Mouse (Mus musculus) liver, embryonic 15.5 days (tissue): Measurements from ENCODE around the gene Adora3. TPM values are rescaled to one million over a fixed set of nuclear protein-coding genes. Genes with fewer than 3 reads are reported as not detected.

ENCODE experiments used
- ATAC-seq: fragments of 200-750 bp; cut with Nextera tagmentation; 2 replicates; pipeline ENCODE4 v1.8.0; 2017; ENCODE audit warnings: moderate number of reproducible peaks, mild to moderate bottlenecking, moderate library complexity; ENCODE audit not compliant: insufficient read depth
- H3K27ac ChIP-seq: fragments of 300-500 bp; sonication (generic); replicated peaks from 2 replicates; pipeline ENCODE4 v1.5.1; 2015; ENCODE audit warnings: mild to moderate bottlenecking, inconsistent platforms
- H3K27me3 ChIP-seq: fragments of 300-500 bp; sonication (generic); 2 replicates; pipeline ENCODE4 v1.6.1; 2015; ENCODE audit warnings: mild to moderate bottlenecking, inconsistent platforms
- H3K36me3 ChIP-seq: fragments of 300-500 bp; sonication (generic); replicated peaks from 2 replicates; pipeline ENCODE4 v1.6.1; 2015; ENCODE audit warnings: moderate library complexity, mild to moderate bottlenecking, inconsistent platforms
- H3K4me1 ChIP-seq: fragments of 300-500 bp; sonication (generic); replicated peaks from 2 replicates; pipeline ENCODE4 v1.6.1; 2015; ENCODE audit warnings: inconsistent platforms
- H3K4me2 ChIP-seq: fragments of 300-500 bp; sonication (generic); 2 replicates; pipeline ENCODE4 v1.6.1; 2015; ENCODE audit warnings: moderate library complexity, mild to moderate bottlenecking, inconsistent platforms
- H3K4me3 ChIP-seq: fragments of 300-500 bp; sonication (generic); replicated peaks from 2 replicates; pipeline ENCODE4 v1.5.1; 2015; ENCODE audit warnings: mild to moderate bottlenecking, inconsistent platforms
- H3K9ac ChIP-seq: fragments of 300-500 bp; sonication (generic); 2 replicates; pipeline ENCODE4 v1.6.1; 2015; ENCODE audit warnings: moderate library complexity, mild to moderate bottlenecking, inconsistent platforms
- H3K9me3 ChIP-seq: fragments of 300-500 bp; sonication (generic); replicated peaks from 2 replicates; pipeline ENCODE4 v1.6.1; 2016; ENCODE audit warnings: inconsistent platforms
- WGBS: fragments of 180-500 bp; shearing (Covaris S2); methylation state at CpG from one replicate; pipeline ENCODE4 v1.1.7; 2015; ENCODE audit warnings: mixed read lengths; ENCODE audit not compliant: insufficient replicate concordance; 5-methylcytosine and 5-hydroxymethylcytosine counted together
- polyA plus RNA-seq: library from polyadenylated mRNA; unstranded; fragments of >200 nt; fragmentation: Nextera tagmentation; extraction: Ambion mirVana; gene quantifications from 2 replicates; pipeline ENCODE4 v1.2.1, GENCODE M21; 2015

Adora3 gene
- polyA plus RNA-seq: 0.64 and 0.82 TPM in 2 replicates

DNA sequence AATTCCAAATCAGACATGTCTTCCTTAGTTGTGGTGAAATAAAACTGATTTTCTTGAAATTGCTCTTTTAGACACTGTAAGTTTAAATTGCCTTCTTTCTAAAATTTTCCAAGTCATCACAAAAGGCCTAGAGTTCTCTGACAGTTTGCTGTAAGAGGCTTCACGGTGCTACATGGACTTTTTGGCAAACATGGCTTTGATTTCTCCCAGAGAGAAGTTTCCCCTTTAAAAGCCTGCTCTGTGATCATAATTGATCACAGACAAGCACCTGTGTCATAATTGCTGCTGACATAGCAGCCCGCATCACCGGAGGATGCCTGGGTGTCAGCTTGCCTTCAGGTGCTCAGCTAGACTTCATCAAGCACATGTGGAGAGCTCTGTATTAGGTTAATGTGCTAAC, at the start of gene Adora3, which contains the start of gene Tmigd3:
TSS of gene Adora3 (plus strand) at position 301 of the 400 bp plus-strand sequence.
TSS of gene Tmigd3 (plus strand) at position 346 of the 400 bp plus-strand sequence.
- Histone ChIP-seq H3K4me1 (peaks cover 7% of the 10 kb centered on the region), H3K4me3 (no peak within 1 kb of the TSS), H3K36me3 (no peaks in the 10 kb centered on the region), H3K27me3 (peaks cover 9% of the 10 kb centered on the region; the same call in 1 of the 2 replicates), H3K9me3 (no peaks in the 10 kb centered on the region), H3K4me2 (no peak within 1 kb of the TSS), H3K27ac (no peak within 1 kb of the TSS), H3K9ac (no peak within 1 kb of the TSS)
- ATAC-seq: no peak
- 86% methylated on average over 3 of the region's 3 CpGs for WGBS

- Histone ChIP-seq H3K4me1 (peaks cover 24% of the 10 kb centered on the region), H3K27me3 (peaks cover 11% of the 10 kb centered on the region; the same call in 1 of the 2 replicates), H3K36me3 (no peaks in the 10 kb centered on the region), H3K9me3 (no peaks in the 10 kb centered on the region), H3K4me3 (no peak overlapping the region), H3K4me2 (no peak overlapping the region), H3K27ac (no peak overlapping the region), H3K9ac (no peak overlapping the region)
- 77% methylated on average over 3 of the region's 3 CpGs for WGBS
- ATAC-seq: no peak
Measured at GRCm38 (mm10) chr3:105821504-105821903, 49.2 kb upstream of the Adora3 start.

DNA sequence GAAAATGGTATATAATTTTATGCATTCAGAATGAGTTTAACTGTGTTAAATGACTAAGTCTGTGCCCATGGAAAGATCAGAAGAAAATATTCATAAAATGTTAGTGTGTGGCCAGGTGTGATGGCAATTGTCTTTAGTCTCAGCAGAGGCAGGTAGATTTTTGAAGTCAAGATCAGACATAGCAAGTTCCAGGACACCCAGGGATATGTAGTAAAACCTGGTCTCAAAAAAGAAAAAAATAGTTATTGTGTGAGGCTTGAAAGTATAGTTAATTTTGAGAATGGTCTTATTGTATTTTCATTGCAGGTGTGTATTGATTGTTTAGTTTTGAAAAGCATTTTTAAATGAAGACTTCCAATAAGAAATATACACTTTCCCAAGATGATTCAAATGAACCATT, 47.0 kb upstream of the Adora3 start:
- Histone ChIP-seq H3K4me1 (peaks cover 13% of the 10 kb centered on the region), H3K4me2 (no peak overlapping the region), H3K36me3 (no peaks in the 10 kb centered on the region), H3K4me3 (no peak overlapping the region), H3K9ac (no peak overlapping the region), H3K27me3 (0 out of 2 replicates have a peak, but pooled peaks cover 8% of the 10 kb centered on the region), H3K9me3 (no peaks in the 10 kb centered on the region), H3K27ac (no peak overlapping the region)
- no peak for ATAC-seq

DNA sequence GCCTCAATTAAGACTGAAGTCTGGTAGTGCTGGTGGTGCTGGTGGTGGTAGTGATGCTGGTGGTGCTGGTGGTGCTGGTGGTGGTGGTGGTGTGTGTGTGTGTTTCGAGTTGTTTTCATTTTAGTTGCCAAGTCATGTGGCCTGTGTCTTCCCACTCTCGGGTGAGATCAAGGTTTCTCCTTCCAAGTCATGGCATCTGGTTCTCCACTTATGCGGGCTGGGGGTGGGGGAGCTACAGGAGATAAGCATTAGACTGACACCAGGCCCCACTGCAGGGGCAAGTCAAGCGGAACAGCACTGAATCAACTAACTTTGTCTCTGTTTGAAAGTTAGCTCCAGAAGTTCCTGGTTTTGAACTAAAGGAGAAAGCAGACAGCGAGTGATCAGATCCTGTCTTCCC, 46.6 kb upstream of the Adora3 start:
- Histone ChIP-seq H3K36me3 (no peaks in the 10 kb centered on the region), H3K4me2 (no peak overlapping the region), H3K4me3 (no peak overlapping the region), H3K9ac (no peak overlapping the region), H3K9me3 (no peaks in the 10 kb centered on the region), H3K4me1 (peaks cover 11% of the 10 kb centered on the region), H3K27ac (no peak overlapping the region), H3K27me3 (0 out of 2 replicates have a peak, but pooled peaks cover 8% of the 10 kb centered on the region)
- no peak for ATAC-seq
- WGBS: 19% methylated on average over 5 of the region's 5 CpGs

- Histone ChIP-seq H3K9ac (no peak overlapping the region), H3K36me3 (no peaks in the 10 kb centered on the region), H3K27ac (no peak overlapping the region), H3K4me2 (no peak overlapping the region), H3K9me3 (no peaks in the 10 kb centered on the region), H3K4me1 (peaks cover 11% of the 10 kb centered on the region), H3K4me3 (no peak overlapping the region), H3K27me3 (0 out of 2 replicates have a peak, but pooled peaks cover 8% of the 10 kb centered on the region)
- WGBS: 35% methylated on average over 2 of the region's 2 CpGs
- no peak for ATAC-seq
Measured at GRCm38 (mm10) chr3:105824704-105825103, 46.0 kb upstream of the Adora3 start.

DNA sequence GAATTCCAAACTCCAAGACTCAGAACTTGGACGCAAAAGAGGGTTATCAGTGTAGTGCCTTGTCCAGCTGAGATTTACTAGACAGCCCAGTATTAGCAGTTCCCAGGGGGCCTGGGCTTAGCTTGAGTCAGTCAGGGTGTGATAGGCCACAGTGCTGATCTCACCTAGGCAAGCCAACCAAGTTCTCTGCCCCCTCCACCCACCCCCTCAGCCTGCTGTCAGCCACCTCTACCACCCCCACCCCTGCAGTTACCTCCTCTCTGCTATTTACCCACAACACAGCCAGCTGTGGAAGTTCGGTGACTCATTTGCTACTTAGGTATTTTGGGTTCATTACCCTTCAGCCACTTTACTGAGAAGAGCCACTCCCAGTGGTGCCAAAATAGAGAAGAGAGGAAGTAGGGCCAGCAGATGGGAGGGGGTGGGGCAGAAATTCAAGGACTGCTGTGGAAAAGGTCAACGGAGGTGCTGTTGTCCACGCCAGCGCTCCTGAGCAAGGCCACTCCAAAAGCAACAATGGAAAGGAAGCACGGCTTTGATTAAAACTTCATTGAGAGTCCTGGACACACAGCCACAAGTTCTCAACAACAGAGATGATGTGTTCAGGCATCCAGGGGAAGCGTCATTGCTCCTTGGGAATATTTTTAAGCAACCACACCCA, 45.0 kb upstream of the Adora3 start:
- ATAC-seq: peak; percentile 40; the same call in 1 of the 2 replicates
- H3K9ac ChIP-seq: no peak overlapping the region
- 35% methylated on average over 7 of the region's 7 CpGs for WGBS
- no peak overlapping the region for H3K4me3 ChIP-seq
- H3K27me3 ChIP-seq: 0 out of 2 replicates have a peak, but pooled peaks cover 8% of the 10 kb centered on the region
- H3K4me1 ChIP-seq: peaks cover 11% of the 10 kb centered on the region
- no peaks in the 10 kb centered on the region for H3K9me3 ChIP-seq
- no peak overlapping the region for H3K27ac ChIP-seq
- H3K36me3 ChIP-seq: no peaks in the 10 kb centered on the region
- no peak overlapping the region for H3K4me2 ChIP-seq

GRCm38 (mm10) chr3:105831584-105831983, 39.1 kb upstream of the Adora3 start:
- Histone ChIP-seq H3K36me3 (no peaks in the 10 kb centered on the region), H3K4me2 (no peak overlapping the region), H3K4me1 (peaks cover 12% of the 10 kb centered on the region), H3K4me3 (no peak overlapping the region), H3K27ac (no peak overlapping the region), H3K27me3 (no peaks in the 10 kb centered on the region), H3K9me3 (no peaks in the 10 kb centered on the region), H3K9ac (no peak overlapping the region)
- 92% methylated on average over 3 of the region's 3 CpGs for WGBS
- no peak for ATAC-seq

GRCm38 (mm10) chr3:105835875-105836274, 34.8 kb upstream of the Adora3 start:
- Histone ChIP-seq H3K4me2 (no peak overlapping the region), H3K36me3 (no peaks in the 10 kb centered on the region), H3K4me3 (no peak overlapping the region), H3K9me3 (no peaks in the 10 kb centered on the region), H3K27me3 (no peaks in the 10 kb centered on the region), H3K4me1 (peaks cover 20% of the 10 kb centered on the region), H3K9ac (no peak overlapping the region), H3K27ac (no peak overlapping the region)
- no peak for ATAC-seq
- 24% methylated on average over 3 of the region's 3 CpGs for WGBS

- H3K27me3 ChIP-seq: 0 out of 2 replicates have a peak, but pooled peaks cover 5% of the 10 kb centered on the region
- H3K4me3 ChIP-seq: no peak overlapping the region
- 33% methylated on average over 3 of the region's 3 CpGs for WGBS
- no peaks in the 10 kb centered on the region for H3K36me3 ChIP-seq
- H3K4me2 ChIP-seq: no peak overlapping the region
- no peaks in the 10 kb centered on the region for H3K9me3 ChIP-seq
- H3K9ac ChIP-seq: no peak overlapping the region
- ATAC-seq: no peak
- no peak overlapping the region for H3K27ac ChIP-seq
- peaks cover 20% of the 10 kb centered on the region for H3K4me1 ChIP-seq
Measured at GRCm38 (mm10) chr3:105836883-105837282, 33.8 kb upstream of the Adora3 start.

- no peak overlapping the region for H3K9ac ChIP-seq
- H3K4me3 ChIP-seq: no peak overlapping the region
- H3K4me1 ChIP-seq: peaks cover 20% of the 10 kb centered on the region
- no peaks in the 10 kb centered on the region for H3K36me3 ChIP-seq
- 65% methylated on average over 3 of the region's 3 CpGs for WGBS
- no peaks in the 10 kb centered on the region for H3K9me3 ChIP-seq
- no peak overlapping the region for H3K4me2 ChIP-seq
- H3K27me3 ChIP-seq: 0 out of 2 replicates have a peak, but pooled peaks cover 8% of the 10 kb centered on the region
- ATAC-seq: no peak
- no peak overlapping the region for H3K27ac ChIP-seq
Measured at GRCm38 (mm10) chr3:105838655-105839054, 32.0 kb upstream of the Adora3 start.

GRCm38 (mm10) chr3:105839836-105840235, 30.8 kb upstream of the Adora3 start:
- H3K4me2 ChIP-seq: no peak overlapping the region
- H3K27ac ChIP-seq: no peak overlapping the region
- no peak overlapping the region for H3K4me3 ChIP-seq
- 0 out of 2 replicates have a peak, but pooled peaks cover 8% of the 10 kb centered on the region for H3K27me3 ChIP-seq
- H3K36me3 ChIP-seq: no peaks in the 10 kb centered on the region
- 60% methylated on average over 4 of the region's 4 CpGs for WGBS
- H3K4me1 ChIP-seq: peaks cover 20% of the 10 kb centered on the region
- no peak for ATAC-seq
- no peaks in the 10 kb centered on the region for H3K9me3 ChIP-seq
- H3K9ac ChIP-seq: no peak overlapping the region
